Mouse (Mus musculus): ENCODE results near the gene Opcml. TPM values are rescaled to one million over a fixed set of nuclear protein-coding genes. Genes with fewer than 3 reads are reported as not detected.

Opcml gene
- polyA plus RNA-seq (2016; fragmentation: Nextera tagmentation; extraction: Ambion mirVana) = 1.7 and 4.3 TPM in 2 replicates

GRCm38 (mm10) chr9:27790725-27791638 lies at the start of gene Opcml:
Gene Opcml, plus strand, starts transcription at chr9:27790775.
- no peaks in the 10 kb centered on the region for H3K9me3 ChIP-seq
- no peaks in the 10 kb centered on the region for H3K36me3 ChIP-seq
- no peak within 1 kb of the TSS for H3K27ac ChIP-seq
- H3K27me3 ChIP-seq (ENCODE audit: insufficient read depth, poor library complexity, severe bottlenecking) = peaks cover 42% of the 10 kb centered on the region
- peaks cover 7% of the 10 kb centered on the region; the same call in 1 of the 2 replicates for H3K4me1 ChIP-seq
- no peak for DNase-seq (ENCODE audit: low spot score)
- H3K4me3 ChIP-seq = peak within 1 kb of the TSS; percentile 59
- under 1% methylated on average over 28 of the region's 28 CpGs for WGBS

- Histone ChIP-seq H3K36me3 (no peaks in the 10 kb centered on the region), H3K27me3 (ENCODE audit: insufficient read depth, poor library complexity, severe bottlenecking) (no peaks in the 10 kb centered on the region), H3K27ac (no peak overlapping the region), H3K4me3 (no peak overlapping the region), H3K4me1 (0 out of 2 replicates have a peak, but pooled peaks cover 6% of the 10 kb centered on the region), H3K9me3 (no peaks in the 10 kb centered on the region)
- 77% methylated on average over 1 of the region's 1 CpGs for WGBS
- no peak for DNase-seq (ENCODE audit: low spot score)
Observed at GRCm38 (mm10) chr9:27758709-27759108, 31.9 kb upstream of the Opcml start.

GRCm38 (mm10) chr9:27761196-27761595 lies 29.4 kb upstream of the Opcml start:
- WGBS = 81% methylated on average over 2 of the region's 2 CpGs

GRCm38 (mm10) chr9:27766446-27766845 lies 24.1 kb upstream of the Opcml start:
- H3K36me3 ChIP-seq = no peaks in the 10 kb centered on the region
- no peaks in the 10 kb centered on the region for H3K27me3 ChIP-seq (ENCODE audit: insufficient read depth, poor library complexity, severe bottlenecking)
- H3K9me3 ChIP-seq = no peaks in the 10 kb centered on the region
- H3K4me1 ChIP-seq = no peaks in the 10 kb centered on the region
- H3K27ac ChIP-seq = no peak overlapping the region
- DNase-seq (ENCODE audit: low spot score) = no peak
- H3K4me3 ChIP-seq = no peak overlapping the region
- 82% methylated on average over 3 of the region's 3 CpGs for whole genome bisulfite sequencing

More at GRCm38 (mm10) chr9:27761196-27761595, 29.4 kb upstream of the Opcml start:
- no peak for DNase-seq (ENCODE audit: low spot score)
- H3K27ac ChIP-seq = no peak overlapping the region
- no peaks in the 10 kb centered on the region for H3K27me3 ChIP-seq (ENCODE audit: insufficient read depth, poor library complexity, severe bottlenecking)
- H3K9me3 ChIP-seq = no peaks in the 10 kb centered on the region
- H3K36me3 ChIP-seq = no peaks in the 10 kb centered on the region
- H3K4me3 ChIP-seq = no peak overlapping the region
- 0 out of 2 replicates have a peak, but pooled peaks cover 6% of the 10 kb centered on the region for H3K4me1 ChIP-seq

- Histone ChIP-seq H3K36me3 (no peaks in the 10 kb centered on the region), H3K4me3 (no peak overlapping the region), H3K27me3 (ENCODE audit: insufficient read depth, poor library complexity, severe bottlenecking) (no peaks in the 10 kb centered on the region), H3K9me3 (no peaks in the 10 kb centered on the region), H3K4me1 (no peaks in the 10 kb centered on the region), H3K27ac (no peak overlapping the region)
- no peak for DNase-seq (ENCODE audit: low spot score)
- 85% methylated on average over 8 of the region's 8 CpGs for WGBS
Observed at GRCm38 (mm10) chr9:27767196-27767900, 23.2 kb upstream of the Opcml start.

GRCm38 (mm10) chr9:27768788-27769187 lies 21.8 kb upstream of the Opcml start:
- H3K27me3 ChIP-seq (ENCODE audit: insufficient read depth, poor library complexity, severe bottlenecking) = no peaks in the 10 kb centered on the region
- no peaks in the 10 kb centered on the region for H3K36me3 ChIP-seq
- DNase-seq (ENCODE audit: low spot score) = no peak
- H3K4me3 ChIP-seq = no peak overlapping the region
- H3K9me3 ChIP-seq = no peaks in the 10 kb centered on the region
- no peak overlapping the region for H3K27ac ChIP-seq
- no peaks in the 10 kb centered on the region for H3K4me1 ChIP-seq

GRCm38 (mm10) chr9:27781291-27781993 lies 9.1 kb upstream of the Opcml start:
- no peaks in the 10 kb centered on the region for H3K36me3 ChIP-seq
- no peak for DNase-seq (ENCODE audit: low spot score)
- 72% methylated on average over 6 of the region's 6 CpGs for WGBS
- no peak overlapping the region for H3K27ac ChIP-seq
- H3K27me3 ChIP-seq (ENCODE audit: insufficient read depth, poor library complexity, severe bottlenecking) = no peaks in the 10 kb centered on the region
- H3K4me1 ChIP-seq = no peaks in the 10 kb centered on the region
- no peak overlapping the region for H3K4me3 ChIP-seq
- H3K9me3 ChIP-seq = no peaks in the 10 kb centered on the region

- Histone ChIP-seq H3K27ac (no peak overlapping the region), H3K27me3 (ENCODE audit: insufficient read depth, poor library complexity, severe bottlenecking) (no peaks in the 10 kb centered on the region), H3K36me3 (no peaks in the 10 kb centered on the region), H3K9me3 (no peaks in the 10 kb centered on the region), H3K4me3 (no peak overlapping the region), H3K4me1 (no peaks in the 10 kb centered on the region)
- 20% methylated on average over 1 of the region's 1 CpGs for WGBS
- DNase-seq (ENCODE audit: low spot score) = no peak
Observed at GRCm38 (mm10) chr9:27781994-27782337, 8.6 kb upstream of the Opcml start.

GRCm38 (mm10) chr9:27791639-27791966 lies 1.0 kb downstream of the Opcml start:
- WGBS = 2% methylated on average over 12 of the region's 12 CpGs
- no peaks in the 10 kb centered on the region for H3K36me3 ChIP-seq
- peak overlapping the region; percentile 59 for H3K4me3 ChIP-seq
- H3K27me3 ChIP-seq (ENCODE audit: insufficient read depth, poor library complexity, severe bottlenecking) = peaks cover 42% of the 10 kb centered on the region
- no peak for DNase-seq (ENCODE audit: low spot score)
- peaks cover 7% of the 10 kb centered on the region; the same call in 1 of the 2 replicates for H3K4me1 ChIP-seq
- no peaks in the 10 kb centered on the region for H3K9me3 ChIP-seq
- H3K27ac ChIP-seq = no peak overlapping the region

- WGBS = 40% methylated on average over 2 of the region's 2 CpGs
Observed at GRCm38 (mm10) chr9:27792226-27792625, 1.7 kb downstream of the Opcml start.

GRCm38 (mm10) chr9:27792994-27793393 lies 2.4 kb downstream of the Opcml start:
- no peak overlapping the region for H3K27ac ChIP-seq
- no peak overlapping the region for H3K4me3 ChIP-seq
- DNase-seq (ENCODE audit: low spot score) = no peak
- H3K9me3 ChIP-seq = no peaks in the 10 kb centered on the region
- H3K4me1 ChIP-seq = peaks cover 7% of the 10 kb centered on the region; the same call in 1 of the 2 replicates
- peaks cover 42% of the 10 kb centered on the region for H3K27me3 ChIP-seq (ENCODE audit: insufficient read depth, poor library complexity, severe bottlenecking)
- H3K36me3 ChIP-seq = no peaks in the 10 kb centered on the region
- 67% methylated on average over 3 of the region's 3 CpGs for WGBS

More at GRCm38 (mm10) chr9:27792226-27792625, 1.7 kb downstream of the Opcml start:
- H3K9me3 ChIP-seq = no peaks in the 10 kb centered on the region
- peaks cover 42% of the 10 kb centered on the region for H3K27me3 ChIP-seq (ENCODE audit: insufficient read depth, poor library complexity, severe bottlenecking)
- no peak for DNase-seq (ENCODE audit: low spot score)
- H3K4me3 ChIP-seq = no peak overlapping the region
- H3K4me1 ChIP-seq = peaks cover 7% of the 10 kb centered on the region; the same call in 1 of the 2 replicates
- H3K36me3 ChIP-seq = no peaks in the 10 kb centered on the region
- no peak overlapping the region for H3K27ac ChIP-seq

- no peak for DNase-seq (ENCODE audit: low spot score)
- Histone ChIP-seq H3K27me3 (ENCODE audit: insufficient read depth, poor library complexity, severe bottlenecking) (peaks cover 20% of the 10 kb centered on the region), H3K4me1 (no peaks in the 10 kb centered on the region; the same call in 1 of the 2 replicates), H3K27ac (no peak overlapping the region), H3K9me3 (no peaks in the 10 kb centered on the region), H3K36me3 (no peaks in the 10 kb centered on the region), H3K4me3 (no peak overlapping the region)
- 74% methylated on average over 1 of the region's 1 CpGs for WGBS
Observed at GRCm38 (mm10) chr9:27796535-27796934, 6.0 kb downstream of the Opcml start.

- 65% methylated on average over 2 of the region's 2 CpGs for WGBS
- H3K27ac ChIP-seq = no peak overlapping the region
- no peak for DNase-seq (ENCODE audit: low spot score)
Observed at GRCm38 (mm10) chr9:27800992-27801391, 10.4 kb downstream of the Opcml start.

More at GRCm38 (mm10) chr9:27800992-27801391, 10.4 kb downstream of the Opcml start:
- Histone ChIP-seq H3K27me3 (ENCODE audit: insufficient read depth, poor library complexity, severe bottlenecking) (no peaks in the 10 kb centered on the region), H3K4me1 (no peaks in the 10 kb centered on the region), H3K9me3 (no peaks in the 10 kb centered on the region), H3K36me3 (no peaks in the 10 kb centered on the region), H3K4me3 (no peak overlapping the region)
